Mouse (Mus musculus) MEL (cell line): ENCODE results near the gene Tbc1d2. TPM values are rescaled to one million over a fixed set of nuclear protein-coding genes. Genes with fewer than 3 reads are reported as not detected.
A peak's percentile ranks its signal among the peaks of the same experiment; 100 is the strongest.

Source experiments
- DNase-seq: peaks from one replicate; pipeline ENCODE4 v3.0.0; 2011; ENCODE audit warnings: low read depth, low spot score
- H3K27ac ChIP-seq: 2 replicates; pipeline ENCODE4 v1.5.1; 2012; ENCODE audit warnings: low read depth, mild to moderate bottlenecking, control low read depth, low read length, moderate library complexity; ENCODE audit not compliant: control insufficient read depth
- H3K27me3 ChIP-seq, 2 experiments: fragments of 150-350 bp in 1 of 2; sonication (generic) in 1 of 2; 2 replicates each; pipeline ENCODE4 v1.6.1; 2012; ENCODE audit warnings: low read length in 2 of 2, mild to moderate bottlenecking in 2 of 2, improper control_type of control experiment in 1 of 2, moderate library complexity in 1 of 2; ENCODE audit not compliant: insufficient read depth in 2 of 2, control insufficient read depth in 1 of 2
- H3K36me3 ChIP-seq, 2 experiments: 2 replicates each; pipeline ENCODE4 v1.6.1; 2012 to 2014; ENCODE audit warnings: low read length in 2 of 2, improper control_type of control experiment in 1 of 2, inconsistent platforms in 1 of 2, mild to moderate bottlenecking in 1 of 2; ENCODE audit not compliant: insufficient read depth in 2 of 2, control insufficient read depth in 1 of 2
- H3K4me1 ChIP-seq, 2 experiments: fragments of 150-350 bp in 1 of 2; sonication (generic) in 1 of 2; 2 replicates each; pipeline ENCODE4 v1.6.1; 2012; ENCODE audit warnings: low read length in 2 of 2, improper control_type of control experiment in 1 of 2, mild to moderate bottlenecking in 1 of 2; ENCODE audit not compliant: insufficient read depth in 2 of 2, control insufficient read depth in 1 of 2
- H3K4me3 ChIP-seq, 2 experiments: fragments of 150-350 bp in 1 of 2; sonication (generic) in 1 of 2; 2 replicates each; pipeline ENCODE4 v1.5.1; 2012; ENCODE audit warnings: low read depth in 2 of 2, low read length in 2 of 2, mild to moderate bottlenecking in 2 of 2, moderate library complexity in 2 of 2, control low read depth in 1 of 2, improper control_type of control experiment in 1 of 2; ENCODE audit not compliant: control insufficient read depth in 1 of 2, insufficient read depth in 1 of 2
- H3K79me2 ChIP-seq: 2 replicates; pipeline ENCODE4 v1.6.1; 2012; ENCODE audit warnings: mild to moderate bottlenecking, low read length, moderate library complexity; ENCODE audit not compliant: control insufficient read depth, poor library complexity, insufficient read depth
- H3K9ac ChIP-seq: 2 replicates; pipeline ENCODE4 v1.6.1; 2012; ENCODE audit warnings: low read depth, mild to moderate bottlenecking, control low read depth, low read length, moderate library complexity; ENCODE audit not compliant: control insufficient read depth, poor library complexity, severe bottlenecking
- H3K9me3 ChIP-seq: fragments of 150-350 bp; sonication (generic); replicated peaks from 2 replicates; pipeline ENCODE4 v1.6.1; 2012; ENCODE audit warnings: mild to moderate bottlenecking, low read length, improper control_type of control experiment, moderate library complexity; ENCODE audit not compliant: insufficient read depth
- BHLHE40 ChIP-seq: IDR thresholded peaks from 2 replicates; pipeline ENCODE4 v1.6.1; 2012; ENCODE audit warnings: low read depth, mild to moderate bottlenecking, inconsistent platforms, low read length, improper control_type of control experiment, borderline replicate concordance
- CHD2 ChIP-seq: IDR thresholded peaks from 2 replicates; pipeline ENCODE4 v1.6.1; 2011; ENCODE audit warnings: low read length, improper control_type of control experiment
- CTCF ChIP-seq, 3 experiments: IDR thresholded peaks in 2 of 3; conservative IDR thresholded peaks in 1 of 3; 2 replicates each; pipeline ENCODE4 v1.5.1; 2011 to 2012; ENCODE audit warnings: low read length in 3 of 3, low read depth in 2 of 3, mild to moderate bottlenecking in 2 of 3, improper control_type of control experiment in 1 of 3, inconsistent platforms in 1 of 3, mixed read lengths in 1 of 3, moderate library complexity in 1 of 3; ENCODE audit not compliant: control insufficient read depth in 1 of 3, insufficient read depth in 1 of 3, poor library complexity in 1 of 3, severe bottlenecking in 1 of 3
- E2F4 ChIP-seq: IDR thresholded peaks from 2 replicates; pipeline ENCODE4 v1.6.1; 2011; ENCODE audit warnings: low read depth, low read length, improper control_type of control experiment, borderline replicate concordance
- EP300 ChIP-seq, 2 experiments: IDR thresholded peaks; 2 replicates each; pipeline ENCODE4 v1.6.1; 2011; ENCODE audit warnings: improper control_type of control experiment in 2 of 2, low read length in 2 of 2, low read depth in 1 of 2, mild to moderate bottlenecking in 1 of 2
- GABPA ChIP-seq: IDR thresholded peaks from 2 replicates; pipeline ENCODE4 v1.6.1; 2012; ENCODE audit warnings: low read depth, mild to moderate bottlenecking, inconsistent platforms, low read length, improper control_type of control experiment, moderate library complexity
- GATA1 ChIP-seq: IDR thresholded peaks from 2 replicates; pipeline ENCODE4 v1.6.1; 2011; ENCODE audit warnings: low read depth, low read length, improper control_type of control experiment
- HCFC1 ChIP-seq: IDR thresholded peaks from 2 replicates; pipeline ENCODE4 v1.6.1; 2012; ENCODE audit warnings: low read depth, mild to moderate bottlenecking, inconsistent platforms, low read length, improper control_type of control experiment, moderate library complexity
- JUND ChIP-seq: IDR thresholded peaks from 2 replicates; pipeline ENCODE4 v1.6.1; 2011; ENCODE audit warnings: low read depth, mild to moderate bottlenecking, improper control_type of control experiment, low read length
- KAT2A ChIP-seq: conservative IDR thresholded peaks from 2 replicates; pipeline ENCODE4 v1.6.1; 2012; ENCODE audit warnings: low read depth, low read length, improper control_type of control experiment, inconsistent platforms
- MAZ ChIP-seq: IDR thresholded peaks from 2 replicates; pipeline ENCODE4 v1.6.1; 2012; ENCODE audit warnings: low read depth, mild to moderate bottlenecking, inconsistent platforms, low read length, improper control_type of control experiment
- MEF2A ChIP-seq: IDR thresholded peaks from 2 replicates; pipeline ENCODE4 v1.6.1; 2014; ENCODE audit warnings: low read depth, mild to moderate bottlenecking, inconsistent platforms, low read length, improper control_type of control experiment; ENCODE audit not compliant: poor library complexity, insufficient replicate concordance, severe bottlenecking; ENCODE audit errors: extremely low read depth
- MXI1 ChIP-seq: IDR thresholded peaks from 2 replicates; pipeline ENCODE4 v1.6.1; 2011; ENCODE audit warnings: mild to moderate bottlenecking, low read depth, low read length, improper control_type of control experiment
- MYB ChIP-seq: IDR thresholded peaks from 2 replicates; pipeline ENCODE4 v1.6.1; 2011; ENCODE audit warnings: mild to moderate bottlenecking, low read depth, low read length, improper control_type of control experiment
- MYC ChIP-seq: IDR thresholded peaks from 2 replicates; pipeline ENCODE4 v1.6.1; 2011; ENCODE audit warnings: low read depth, mild to moderate bottlenecking, low read length, improper control_type of control experiment, moderate library complexity
- NELFE ChIP-seq: IDR thresholded peaks from 2 replicates; pipeline ENCODE4 v1.6.1; 2011; ENCODE audit warnings: low read depth, low read length, improper control_type of control experiment
- NRF1 ChIP-seq: IDR thresholded peaks from 2 replicates; pipeline ENCODE4 v1.6.1; 2014; ENCODE audit warnings: low read depth, mild to moderate bottlenecking, inconsistent platforms, low read length, improper control_type of control experiment, moderate library complexity; ENCODE audit not compliant: poor library complexity, insufficient read depth, severe bottlenecking
- POLR2AphosphoS2 ChIP-seq: IDR thresholded peaks from 2 replicates; pipeline ENCODE4 v1.6.1; 2011; ENCODE audit warnings: low read length, improper control_type of control experiment
- RAD21 ChIP-seq: IDR thresholded peaks from 2 replicates; pipeline ENCODE4 v1.6.1; 2011; ENCODE audit warnings: mild to moderate bottlenecking, low read depth, low read length, improper control_type of control experiment
- RCOR1 ChIP-seq: IDR thresholded peaks from 2 replicates; pipeline ENCODE4 v1.6.1; 2012; ENCODE audit warnings: low read depth, mild to moderate bottlenecking, inconsistent platforms, low read length, improper control_type of control experiment
- SIN3A ChIP-seq: IDR thresholded peaks from 2 replicates; pipeline ENCODE4 v1.6.1; 2012; ENCODE audit warnings: low read length, improper control_type of control experiment, inconsistent platforms
- SMC3 ChIP-seq: IDR thresholded peaks from 2 replicates; pipeline ENCODE4 v1.6.1; 2011; ENCODE audit warnings: low read depth, low read length, improper control_type of control experiment
- TBP ChIP-seq: IDR thresholded peaks from 2 replicates; pipeline ENCODE4 v1.8.0; 2011; ENCODE audit warnings: low read depth, low read length, improper control_type of control experiment
- USF1 ChIP-seq: IDR thresholded peaks from 2 replicates; pipeline ENCODE4 v1.6.1; 2014; ENCODE audit warnings: low read depth, mild to moderate bottlenecking, inconsistent platforms, low read length, improper control_type of control experiment, moderate library complexity
- ZC3H11A ChIP-seq: IDR thresholded peaks from 2 replicates; pipeline ENCODE4 v1.6.1; 2012; ENCODE audit warnings: low read depth, mild to moderate bottlenecking, inconsistent platforms, low read length, improper control_type of control experiment
- ZKSCAN1 ChIP-seq: IDR thresholded peaks from 2 replicates; pipeline ENCODE4 v1.6.1; 2012; ENCODE audit warnings: low read depth, mild to moderate bottlenecking, inconsistent platforms, low read length, improper control_type of control experiment, moderate library complexity
- ZMIZ1 ChIP-seq: IDR thresholded peaks from 2 replicates; pipeline ENCODE4 v1.6.1; 2012; ENCODE audit warnings: low read depth, mild to moderate bottlenecking, inconsistent platforms, low read length, improper control_type of control experiment, moderate library complexity
- ZNF384 ChIP-seq: IDR thresholded peaks from 2 replicates; pipeline ENCODE4 v1.6.1; 2012; ENCODE audit warnings: low read depth, mild to moderate bottlenecking, inconsistent platforms, low read length, improper control_type of control experiment
- polyA plus RNA-seq, 2 experiments: library from polyadenylated mRNA; stranded (reverse) in 1 of 2; unstranded in 1 of 2; fragments of >175 nt in 1 of 2; fragments of >200 nt in 1 of 2; gene quantifications; 2 replicates each; pipeline versions ENCODE4 v1.2.1 to v1.2.4; 2012; ENCODE audit warnings: low replicate concordance in 2 of 2, low read depth in 1 of 2; ENCODE audit not compliant: insufficient read length in 2 of 2, insufficient read depth in 1 of 2, missing spikeins in 1 of 2
- total RNA-seq: library from RNA; depleted of rRNA; stranded (reverse); fragments of 300-350 nt; gene quantifications from 2 replicates; pipeline ENCODE4 v1.2.3, GENCODE M21; 2012

Gene Tbc1d2
- total and polyA plus RNA-seq, 3 experiments, result 0.19 to 0.36 TPM; not detected in 1

DNA sequence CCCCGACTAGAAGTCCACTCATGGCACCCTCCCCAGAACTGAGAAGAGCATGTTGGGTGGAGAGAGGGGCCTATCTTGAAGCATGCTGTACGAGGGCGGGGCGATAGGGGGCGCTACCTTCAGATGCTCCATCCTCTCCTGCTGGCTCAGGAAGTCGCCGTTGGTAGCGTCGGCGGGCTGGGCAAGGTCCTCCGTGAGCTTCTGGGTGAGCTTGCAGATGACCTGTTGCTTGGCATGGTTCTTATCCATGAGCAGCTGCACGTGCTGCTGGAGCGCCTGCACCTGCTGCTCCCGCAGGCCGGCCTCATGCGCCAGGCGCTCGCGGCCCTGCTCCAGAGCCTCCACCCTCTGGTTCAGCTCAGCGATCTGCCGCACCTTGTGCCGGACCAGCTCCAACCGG lies 29.7 kb downstream of the Tbc1d2 start (continued):
- peak; percentile 82 to 93 (median 86) for TF ChIP-seq CTCF (IDR thresholded peaks at IDR 0.05 in 2 of 3, conservative IDR thresholded peaks at IDR 0.05 in 1 of 3; ENCODE audit: control insufficient read depth in 1 of 3, insufficient read depth in 1 of 3, low read depth in 2 of 3, low read length in 3 of 3, poor library complexity in 1 of 3, severe bottlenecking in 1 of 3)
- no peak for TF ChIP-seq NRF1
- TF ChIP-seq USF1, result 0 out of 2 replicates have a peak, but pooled peaks have one; percentile 16
- no peak for TF ChIP-seq ZC3H11A
- no peak for TF ChIP-seq JUND
- TF ChIP-seq BHLHE40, result peak; percentile 63; the same call in 1 of the 2 replicates
- peak; percentile 29 for TF ChIP-seq NELFE
- peak; percentile 48; the same call in 1 of the 2 replicates for TF ChIP-seq MXI1
- no peak for TF ChIP-seq RCOR1

DNA sequence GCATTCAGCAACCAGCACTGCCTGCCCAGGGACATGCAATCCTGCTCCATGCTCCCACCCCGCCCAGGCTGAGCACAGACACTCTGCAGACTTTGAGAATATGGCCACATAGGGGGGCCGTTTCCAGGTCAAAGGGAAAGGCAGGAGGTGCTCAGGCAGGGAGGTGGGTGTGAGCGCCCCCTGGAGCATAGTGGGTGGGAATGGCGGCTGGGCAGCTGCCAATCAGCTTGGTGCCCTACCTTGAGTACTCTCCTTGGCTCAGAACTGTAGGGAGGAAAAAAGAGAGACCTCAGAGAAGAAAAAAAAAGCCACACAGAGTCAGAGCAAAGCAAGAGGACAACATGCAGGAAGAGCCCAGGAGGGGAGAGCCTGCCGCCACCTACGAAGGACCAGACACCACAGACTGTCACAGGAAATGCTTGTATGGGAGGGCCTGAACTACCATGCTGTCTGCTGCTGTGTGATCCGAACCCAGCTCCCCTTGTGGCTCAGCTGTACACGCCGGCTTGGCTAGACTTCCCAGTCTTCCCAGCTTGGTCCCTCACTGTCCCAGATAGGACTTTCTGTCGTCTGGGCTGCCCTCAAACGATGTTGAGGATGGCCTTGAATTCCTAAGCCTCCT lies 31.7 kb downstream of the Tbc1d2 start:
- Histone ChIP-seq H3K79me2 (no peaks in the 10 kb centered on the region; the same call in 1 of the 2 replicates), H3K4me3 (no peak overlapping the region), H3K27me3 (no peaks in the 10 kb centered on the region; a peak in 1 of 4 replicates), H3K9me3 (no peaks in the 10 kb centered on the region), H3K27ac (no peak overlapping the region), H3K36me3 (no peaks in the 10 kb centered on the region), H3K4me1 (peaks cover 0 to 16% of the 10 kb centered on the region in 2 experiments; a peak in 2 of 4 replicates), H3K9ac (no peak overlapping the region)
- TF ChIP-seq SMC3 (peak; percentile 46), MAZ (0 out of 2 replicates have a peak, but pooled peaks have one; percentile 25), CTCF (IDR thresholded peaks at IDR 0.05 in 2 of 3, conservative IDR thresholded peaks at IDR 0.05 in 1 of 3; ENCODE audit: control insufficient read depth in 1 of 3, insufficient read depth in 1 of 3, low read depth in 2 of 3, low read length in 3 of 3, poor library complexity in 1 of 3, severe bottlenecking in 1 of 3) (peak; percentile 54 to 80 (median 70)), POLR2AphosphoS2 (no peak), USF1 (no peak), CHD2 (no peak), ZMIZ1 (no peak), KAT2A (no peak)
- DNase-seq, result peak; percentile 55

DNA sequence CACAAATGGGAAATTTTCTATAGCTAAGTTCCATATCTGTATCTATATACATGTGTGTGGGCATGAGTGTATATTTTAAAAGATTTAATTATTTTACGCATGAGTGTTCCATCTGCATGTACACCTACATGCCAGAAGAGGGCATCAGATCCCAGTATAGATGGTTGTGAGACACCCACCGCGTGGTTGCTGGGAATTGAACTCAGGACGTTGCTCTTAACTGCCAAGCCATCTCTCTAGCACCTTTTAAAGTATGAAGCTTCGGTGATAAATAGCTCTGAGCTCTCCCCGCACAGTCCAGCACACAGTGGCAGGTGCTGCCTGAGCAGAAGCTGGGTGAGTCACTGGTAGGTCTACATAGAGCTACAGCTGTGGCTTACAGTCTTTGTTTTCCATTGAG lies 32.6 kb downstream of the Tbc1d2 start:
- Histone ChIP-seq H3K4me1 (peaks cover 0 to 16% of the 10 kb centered on the region in 2 experiments; a peak in 2 of 4 replicates), H3K36me3 (no peaks in the 10 kb centered on the region)
- peak; percentile 65 for DNase-seq
- TF ChIP-seq MYC (peak; percentile 91), MYB (no peak), EP300 (IDR thresholded peaks at IDR 0.05; ENCODE audit: low read depth in 1 of 2, low read length in 2 of 2) (no peak), SMC3 (peak; percentile 67), GABPA (no peak), MAZ (no peak), ZKSCAN1 (no peak), HCFC1 (no peak), MEF2A (no peak), KAT2A (no peak), TBP (no peak), SIN3A (no peak), POLR2AphosphoS2 (no peak), RAD21 (peak; percentile 47), NELFE (no peak), GATA1 (no peak), E2F4 (no peak), ZNF384 (no peak)

More for the DNA sequence above, 32.6 kb downstream of the Tbc1d2 start:
- no peaks in the 10 kb centered on the region for H3K9me3 ChIP-seq
- H3K4me3 ChIP-seq, result no peak overlapping the region
- H3K27ac ChIP-seq, result no peak overlapping the region
- no peak overlapping the region for H3K9ac ChIP-seq
- H3K27me3 ChIP-seq, result no peaks in the 10 kb centered on the region; a peak in 1 of 4 replicates
- no peaks in the 10 kb centered on the region; the same call in 1 of the 2 replicates for H3K79me2 ChIP-seq
